Mouse (Mus musculus) heart, embryonic 10.5 days (tissue): ENCODE measurements around the gene Thyn1. TPM values are rescaled to one million over a fixed set of nuclear protein-coding genes. Genes with fewer than 3 reads are reported as not detected.
A peak's percentile ranks its signal among the peaks of the same experiment; 100 is the strongest.

Experiments used
- DNase-seq: peaks from one replicate; pipeline ENCODE4 v3.0.0-alpha.2; 2017; ENCODE audit warnings: low spot score
- H3K27ac ChIP-seq: fragments of 300-500 bp; sonication (generic); 2 replicates; pipeline ENCODE4 v1.5.1; 2016; ENCODE audit warnings: mild to moderate bottlenecking
- H3K27me3 ChIP-seq: fragments of 300-500 bp; sonication (generic); 2 replicates; pipeline ENCODE4 v1.6.1; 2016; ENCODE audit warnings: mild to moderate bottlenecking; ENCODE audit not compliant: poor library complexity, insufficient read depth, severe bottlenecking
- H3K36me3 ChIP-seq: fragments of 300-500 bp; sonication (generic); 2 replicates; pipeline ENCODE4 v1.6.1; 2016; ENCODE audit warnings: mild to moderate bottlenecking, moderate library complexity
- H3K4me1 ChIP-seq: fragments of 300-500 bp; sonication (generic); 2 replicates; pipeline ENCODE4 v1.6.1; 2016; ENCODE audit warnings: mild to moderate bottlenecking
- H3K4me3 ChIP-seq: fragments of 300-500 bp; sonication (generic); 2 replicates; pipeline ENCODE4 v1.5.1; 2016; ENCODE audit warnings: mild to moderate bottlenecking, moderate library complexity
- H3K9me3 ChIP-seq: fragments of 300-500 bp; sonication (generic); 2 replicates; pipeline ENCODE4 v1.6.1; 2016; ENCODE audit warnings: mild to moderate bottlenecking, moderate library complexity
- WGBS: fragments of 180-500 bp; shearing (Covaris S2); methylation state at CpG from one replicate; pipeline ENCODE4 v1.1.7; 2016; 5-methylcytosine and 5-hydroxymethylcytosine counted together
- polyA plus RNA-seq: library from polyadenylated mRNA; unstranded; fragments of >200 nt; fragmentation: Nextera tagmentation; extraction: Ambion mirVana; gene quantifications from 2 replicates; pipeline ENCODE4 v1.2.1, GENCODE M21; 2016

Gene Thyn1
- polyA plus RNA-seq, 1 experiment from 2014 or later = 145 TPM

DNA sequence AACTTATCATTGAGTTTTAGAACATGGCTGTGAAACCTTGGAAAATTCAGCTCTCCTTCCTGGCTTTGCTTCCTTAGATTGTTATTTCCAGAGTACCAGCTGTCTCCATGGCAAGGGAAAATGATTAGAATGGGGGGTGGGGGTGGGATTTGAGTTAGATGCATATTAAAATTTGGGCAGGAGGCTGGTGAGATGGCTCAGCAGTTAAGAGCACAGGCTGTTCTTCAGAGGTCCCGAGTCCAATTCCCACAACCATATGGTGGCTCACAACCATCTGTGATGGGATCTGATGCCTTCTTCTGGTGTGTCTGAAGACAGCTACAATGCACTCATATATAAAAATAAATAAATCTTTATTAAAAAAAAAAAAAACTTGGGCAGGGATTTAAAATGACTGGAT is 6.4 kb downstream of the Thyn1 start:
- 81% methylated on average over 1 of the region's 1 CpGs for WGBS
- no peak overlapping the region for H3K4me3 ChIP-seq
- no peaks in the 10 kb centered on the region for H3K9me3 ChIP-seq
- DNase-seq = peak; percentile 22
- peaks cover 83% of the 10 kb centered on the region for H3K36me3 ChIP-seq
- no peak overlapping the region for H3K27ac ChIP-seq
- H3K4me1 ChIP-seq = peaks cover 3% of the 10 kb centered on the region
- no peaks in the 10 kb centered on the region for H3K27me3 ChIP-seq

DNA sequence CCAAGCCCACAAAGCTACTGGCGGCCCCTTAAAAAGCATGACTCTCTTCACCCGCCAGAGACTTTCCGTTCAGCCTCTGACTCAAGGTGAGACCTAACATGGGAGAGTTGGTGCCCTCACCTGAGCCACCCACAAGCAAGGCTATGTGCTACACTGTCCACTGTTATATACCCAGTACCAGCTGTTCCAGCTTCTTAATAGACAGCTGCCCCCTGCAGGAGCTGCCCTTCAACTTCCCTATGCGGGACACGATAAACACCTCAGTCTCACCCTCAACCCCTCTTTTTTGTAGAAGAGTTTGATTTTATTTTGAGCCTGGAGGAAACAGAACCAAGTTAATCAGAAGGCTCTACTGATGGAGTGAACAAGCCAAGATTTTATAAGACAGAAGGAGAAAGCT is 7.4 kb downstream of the Thyn1 start:
- H3K27me3 ChIP-seq = no peaks in the 10 kb centered on the region
- no peaks in the 10 kb centered on the region for H3K9me3 ChIP-seq
- no peaks in the 10 kb centered on the region for H3K4me1 ChIP-seq
- no peak overlapping the region for H3K27ac ChIP-seq
- DNase-seq = peak; percentile 66
- 89% methylated on average over 5 of the region's 5 CpGs for WGBS
- peaks cover 92% of the 10 kb centered on the region for H3K36me3 ChIP-seq
- no peak overlapping the region for H3K4me3 ChIP-seq

DNA sequence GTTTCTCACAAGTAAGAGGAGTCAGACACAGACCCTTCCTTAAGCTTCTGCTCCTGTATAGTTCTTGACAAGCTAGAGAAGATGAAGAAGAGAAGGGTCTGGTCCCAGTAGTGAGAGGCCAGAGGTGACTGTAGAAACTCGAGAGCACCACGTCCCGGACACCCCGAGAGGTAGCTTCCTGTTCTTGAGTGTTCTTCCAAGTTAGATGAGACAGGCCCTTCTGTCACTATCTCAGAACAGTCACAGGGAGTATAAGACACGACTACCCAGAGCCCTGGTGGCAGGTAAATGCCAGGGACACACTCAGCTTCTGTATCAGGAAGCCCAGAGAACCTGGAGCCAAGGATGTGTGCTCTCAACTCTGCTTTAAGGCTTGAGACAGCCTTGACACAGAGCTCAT is 9.7 kb downstream of the Thyn1 start:
- H3K4me3 ChIP-seq = no peak overlapping the region
- no peaks in the 10 kb centered on the region for H3K4me1 ChIP-seq
- no peaks in the 10 kb centered on the region for H3K9me3 ChIP-seq
- H3K27ac ChIP-seq = no peak overlapping the region
- no peaks in the 10 kb centered on the region for H3K27me3 ChIP-seq
- peak; percentile 58 for DNase-seq
- H3K36me3 ChIP-seq = peaks cover 96% of the 10 kb centered on the region
- 74% methylated on average over 5 of the region's 5 CpGs for WGBS

- no peak for DNase-seq
- Histone ChIP-seq H3K27me3 (no peaks in the 10 kb centered on the region), H3K27ac (no peak overlapping the region), H3K4me1 (no peaks in the 10 kb centered on the region), H3K9me3 (no peaks in the 10 kb centered on the region), H3K36me3 (peaks cover 96% of the 10 kb centered on the region), H3K4me3 (no peak overlapping the region)
- 91% methylated on average over 4 of the region's 4 CpGs for WGBS
These were observed 12.1 kb downstream of the Thyn1 start for GRCm38 (mm10) chr9:27011572-27011971.

DNA sequence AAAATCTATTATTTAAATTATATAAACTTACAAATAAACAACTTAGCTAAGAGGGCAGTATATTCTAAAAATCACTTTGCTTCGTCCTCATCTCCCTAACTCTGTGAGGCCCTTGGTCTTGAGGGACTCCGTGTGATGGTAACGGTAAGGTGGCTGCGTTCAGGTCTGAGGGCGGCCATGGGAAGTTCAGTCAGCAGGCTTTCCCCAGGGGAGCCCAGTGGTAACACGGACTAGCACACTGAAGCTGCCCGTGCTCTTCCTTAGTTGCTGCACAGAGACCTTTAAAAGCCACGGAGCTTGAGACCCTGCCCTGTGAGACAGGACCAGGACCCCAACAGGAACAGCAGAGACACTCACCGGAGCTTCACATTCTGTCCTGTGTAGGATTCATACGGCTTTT is 19.5 kb downstream of the Thyn1 start:
- H3K27me3 ChIP-seq = no peaks in the 10 kb centered on the region
- H3K36me3 ChIP-seq = peaks cover 57% of the 10 kb centered on the region
- H3K4me1 ChIP-seq = no peaks in the 10 kb centered on the region
- H3K9me3 ChIP-seq = no peaks in the 10 kb centered on the region
- WGBS = 94% methylated on average over 10 of the region's 10 CpGs
- DNase-seq = no peak
- no peak overlapping the region for H3K27ac ChIP-seq
- H3K4me3 ChIP-seq = no peak overlapping the region

GRCm38 (mm10) chr9:27023681-27024080 is 24.2 kb downstream of the Thyn1 start:
- Histone ChIP-seq H3K9me3 (no peaks in the 10 kb centered on the region), H3K27ac (no peak overlapping the region)
- 81% methylated on average over 4 of the region's 4 CpGs for WGBS

DNA sequence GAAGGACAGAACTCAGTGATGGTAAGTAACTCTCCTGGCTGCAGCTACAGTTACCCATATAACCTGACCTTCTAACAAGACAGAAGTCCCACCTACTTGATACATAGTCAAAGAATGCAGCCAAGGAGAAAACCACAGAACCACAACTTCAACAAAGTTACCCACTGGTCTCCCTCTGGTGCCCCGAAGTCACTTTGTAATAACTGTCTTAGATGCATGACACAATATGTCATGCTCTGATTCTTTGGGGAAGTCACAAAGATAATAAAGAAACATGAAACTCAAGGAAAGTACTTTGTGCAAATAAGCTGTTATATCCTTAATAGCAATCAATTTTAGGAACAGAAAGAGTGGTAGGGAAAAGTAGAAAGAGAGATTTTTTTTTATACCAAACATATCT is 27.2 kb downstream of the Thyn1 start:
- Histone ChIP-seq H3K27me3 (no peaks in the 10 kb centered on the region), H3K4me3 (no peak overlapping the region), H3K36me3 (peaks cover 7% of the 10 kb centered on the region; the same call in 1 of the 2 replicates), H3K27ac (no peak overlapping the region), H3K4me1 (peaks cover 14% of the 10 kb centered on the region), H3K9me3 (no peaks in the 10 kb centered on the region)
- 86% methylated on average over 1 of the region's 1 CpGs for WGBS
- no peak for DNase-seq

More at GRCm38 (mm10) chr9:27023681-27024080, 24.2 kb downstream of the Thyn1 start:
- no peak for DNase-seq
- Histone ChIP-seq H3K27me3 (no peaks in the 10 kb centered on the region), H3K4me3 (no peak overlapping the region), H3K36me3 (peaks cover 20% of the 10 kb centered on the region), H3K4me1 (peaks cover 8% of the 10 kb centered on the region)

GRCm38 (mm10) chr9:27029022-27029827 is 29.7 kb downstream of the Thyn1 start:
- no peaks in the 10 kb centered on the region for H3K27me3 ChIP-seq
- DNase-seq = peak; percentile 81
- peak overlapping the region; percentile 89 for H3K27ac ChIP-seq
- 0 out of 2 replicates have a peak, but pooled peaks cover 4% of the 10 kb centered on the region for H3K36me3 ChIP-seq
- under 1% methylated on average over 52 of the region's 52 CpGs for WGBS
- H3K4me1 ChIP-seq = peaks cover 22% of the 10 kb centered on the region
- peak overlapping the region; percentile 75 for H3K4me3 ChIP-seq
- H3K9me3 ChIP-seq = no peaks in the 10 kb centered on the region

DNA sequence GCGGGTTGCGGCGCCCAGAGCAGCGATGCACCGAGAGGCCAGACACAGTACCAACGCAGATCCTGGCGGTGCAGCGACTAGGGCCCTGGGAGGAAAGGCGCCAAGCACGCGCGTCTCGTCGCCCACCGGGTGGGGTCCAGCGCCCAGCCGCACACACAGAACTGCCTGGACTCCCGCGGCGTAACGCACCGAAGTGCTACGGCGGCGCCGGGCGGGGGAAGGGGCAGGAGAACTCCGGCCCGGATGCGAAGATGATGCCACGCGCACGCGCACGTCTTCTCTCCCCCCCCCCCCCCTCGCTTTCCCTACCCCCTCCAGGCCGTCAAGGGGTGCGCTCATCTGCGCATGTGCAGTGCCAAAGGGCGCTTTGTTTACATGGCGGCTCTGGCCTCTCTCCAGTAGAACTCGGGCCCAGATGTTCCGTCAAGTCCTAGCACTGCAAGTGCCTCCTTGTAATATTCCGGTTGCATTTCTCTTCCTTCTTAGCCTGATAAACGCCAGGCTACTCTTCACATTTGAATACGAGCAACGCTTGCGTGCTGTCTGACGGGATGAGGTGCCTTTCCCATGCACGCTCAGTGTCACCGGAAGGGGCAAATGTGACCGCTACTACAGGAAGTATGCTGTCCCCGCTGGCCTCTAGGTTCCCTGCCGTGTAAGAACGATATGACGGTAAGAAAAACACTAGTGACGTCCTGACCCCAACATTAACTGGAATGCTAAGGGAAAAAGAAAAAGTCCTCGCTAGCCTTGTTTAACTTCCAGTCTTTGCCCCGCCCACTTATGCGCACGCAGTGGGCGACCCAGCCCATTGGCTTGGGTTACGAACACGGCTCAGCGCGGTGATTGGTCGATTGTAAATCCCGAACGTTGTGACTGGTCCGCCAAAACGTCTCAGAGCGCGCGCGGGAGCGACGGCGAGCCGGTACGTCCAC is 30.6 kb downstream of the Thyn1 start, which contains the start of the genes Vps26b and Ncapd3:
Gene Vps26b (minus strand): TSS at position 238 of the 935 bp plus-strand sequence.
Gene Ncapd3 (plus strand): TSS at position 348 of the 935 bp plus-strand sequence.
- H3K36me3 ChIP-seq = 0 out of 2 replicates have a peak, but pooled peaks cover 4% of the 10 kb centered on the region
- no peaks in the 10 kb centered on the region for H3K9me3 ChIP-seq
- peak within 1 kb of the TSS; percentile 89 for H3K27ac ChIP-seq
- under 1% methylated on average over 63 of the region's 80 CpGs for WGBS
- H3K27me3 ChIP-seq = no peaks in the 10 kb centered on the region
- H3K4me1 ChIP-seq = peaks cover 22% of the 10 kb centered on the region
- peak; percentile 98 for DNase-seq
- peak within 1 kb of the TSS; percentile 75 for H3K4me3 ChIP-seq

GRCm38 (mm10) chr9:27030763-27031100 is 31.2 kb downstream of the Thyn1 start:
- DNase-seq = no peak
- H3K4me1 ChIP-seq = peaks cover 22% of the 10 kb centered on the region
- WGBS = under 1% methylated on average over 17 of the region's 17 CpGs
- H3K27ac ChIP-seq = peak overlapping the region; percentile 89
- H3K9me3 ChIP-seq = no peaks in the 10 kb centered on the region
- H3K36me3 ChIP-seq = 0 out of 2 replicates have a peak, but pooled peaks cover 4% of the 10 kb centered on the region
- peak overlapping the region; percentile 75 for H3K4me3 ChIP-seq
- H3K27me3 ChIP-seq = no peaks in the 10 kb centered on the region

GRCm38 (mm10) chr9:27043892-27044291 is 44.4 kb downstream of the Thyn1 start:
- H3K36me3 ChIP-seq = peaks cover 96% of the 10 kb centered on the region
- no peaks in the 10 kb centered on the region for H3K27me3 ChIP-seq
- H3K4me3 ChIP-seq = no peak overlapping the region
- H3K9me3 ChIP-seq = no peaks in the 10 kb centered on the region
- H3K27ac ChIP-seq = no peak overlapping the region
- 95% methylated on average over 5 of the region's 5 CpGs for WGBS
- DNase-seq = no peak
- no peaks in the 10 kb centered on the region for H3K4me1 ChIP-seq

GRCm38 (mm10) chr9:27049492-27049891 is 50.0 kb downstream of the Thyn1 start:
- Histone ChIP-seq H3K9me3 (no peaks in the 10 kb centered on the region), H3K27ac (no peak overlapping the region), H3K4me3 (no peak overlapping the region), H3K4me1 (no peaks in the 10 kb centered on the region), H3K27me3 (no peaks in the 10 kb centered on the region), H3K36me3 (peaks cover 88% of the 10 kb centered on the region)
- WGBS = 88% methylated on average over 2 of the region's 2 CpGs
- no peak for DNase-seq
